Mouse (Mus musculus): Measurements from ENCODE around the gene Aaas. TPM values are rescaled to one million over a fixed set of nuclear protein-coding genes. Genes with fewer than 3 reads are reported as not detected.

Aaas gene
- polyA plus RNA-seq, 1 experiment from 2014 or later, result 128 TPM

GRCm38 (mm10) chr15:102324654-102325473 is 25.7 kb downstream of the Aaas start:
- H3K9me3 ChIP-seq (replicated peaks), result no peaks in the 10 kb centered on the region
- no peak overlapping the region for H3K27ac ChIP-seq (replicated peaks)
- 77% methylated on average over 12 of the region's 12 CpGs for WGBS
- H3K4me1 ChIP-seq, result peaks cover 15% of the 10 kb centered on the region
- no peaks in the 10 kb centered on the region for H3K27me3 ChIP-seq (ENCODE audit: low read depth, poor library complexity, severe bottlenecking)
- DNase-seq (ENCODE audit: low spot score), result no peak
- peaks cover 69% of the 10 kb centered on the region for H3K36me3 ChIP-seq
- H3K4me3 ChIP-seq, result peak overlapping the region; percentile 85

- Histone ChIP-seq H3K9me3 (replicated peaks) (no peaks in the 10 kb centered on the region), H3K4me3 (no peak overlapping the region), H3K27ac (replicated peaks) (no peak overlapping the region), H3K36me3 (peaks cover 98% of the 10 kb centered on the region), H3K27me3 (ENCODE audit: low read depth, poor library complexity, severe bottlenecking) (no peaks in the 10 kb centered on the region), H3K4me1 (no peaks in the 10 kb centered on the region)
- DNase-seq (ENCODE audit: low spot score), result peak; percentile 42
- 89% methylated on average over 6 of the region's 6 CpGs for WGBS
Measured at GRCm38 (mm10) chr15:102316263-102316662, 34.3 kb downstream of the Aaas start.

GRCm38 (mm10) chr15:102315292-102315691 is 35.3 kb downstream of the Aaas start:
- Histone ChIP-seq H3K36me3 (peaks cover 96% of the 10 kb centered on the region), H3K9me3 (replicated peaks) (no peaks in the 10 kb centered on the region), H3K4me1 (no peaks in the 10 kb centered on the region), H3K27me3 (ENCODE audit: low read depth, poor library complexity, severe bottlenecking) (no peaks in the 10 kb centered on the region), H3K27ac (replicated peaks) (no peak overlapping the region), H3K4me3 (no peak overlapping the region)
- WGBS, result 96% methylated on average over 8 of the region's 8 CpGs
- DNase-seq (ENCODE audit: low spot score), result no peak

- peaks cover 96% of the 10 kb centered on the region for H3K36me3 ChIP-seq
- H3K9me3 ChIP-seq (replicated peaks), result no peaks in the 10 kb centered on the region
- no peaks in the 10 kb centered on the region for H3K27me3 ChIP-seq (ENCODE audit: low read depth, poor library complexity, severe bottlenecking)
- no peak overlapping the region for H3K4me3 ChIP-seq
- H3K27ac ChIP-seq (replicated peaks), result no peak overlapping the region
- H3K4me1 ChIP-seq, result no peaks in the 10 kb centered on the region
- no peak for DNase-seq (ENCODE audit: low spot score)
Measured at GRCm38 (mm10) chr15:102311489-102311888, 39.1 kb downstream of the Aaas start.

GRCm38 (mm10) chr15:102310074-102310845 is 40.3 kb downstream of the Aaas start:
- no peak for DNase-seq (ENCODE audit: low spot score)
- 91% methylated on average over 10 of the region's 10 CpGs for WGBS
- no peak overlapping the region for H3K27ac ChIP-seq (replicated peaks)
- peaks cover 96% of the 10 kb centered on the region for H3K36me3 ChIP-seq
- no peaks in the 10 kb centered on the region for H3K4me1 ChIP-seq
- no peaks in the 10 kb centered on the region for H3K9me3 ChIP-seq (replicated peaks)
- no peak overlapping the region for H3K4me3 ChIP-seq
- H3K27me3 ChIP-seq (ENCODE audit: low read depth, poor library complexity, severe bottlenecking), result no peaks in the 10 kb centered on the region

- H3K9me3 ChIP-seq (replicated peaks), result no peaks in the 10 kb centered on the region
- no peaks in the 10 kb centered on the region for H3K4me1 ChIP-seq
- H3K36me3 ChIP-seq, result peaks cover 96% of the 10 kb centered on the region
- H3K27me3 ChIP-seq (ENCODE audit: low read depth, poor library complexity, severe bottlenecking), result no peaks in the 10 kb centered on the region
- 90% methylated on average over 9 of the region's 9 CpGs for WGBS
- H3K27ac ChIP-seq (replicated peaks), result no peak overlapping the region
- H3K4me3 ChIP-seq, result no peak overlapping the region
- DNase-seq (ENCODE audit: low spot score), result no peak
Measured at GRCm38 (mm10) chr15:102308717-102309116, 41.9 kb downstream of the Aaas start.

- Histone ChIP-seq H3K9me3 (replicated peaks) (no peaks in the 10 kb centered on the region), H3K36me3 (peaks cover 96% of the 10 kb centered on the region), H3K4me1 (no peaks in the 10 kb centered on the region), H3K4me3 (no peak overlapping the region), H3K27ac (replicated peaks) (no peak overlapping the region), H3K27me3 (ENCODE audit: low read depth, poor library complexity, severe bottlenecking) (no peaks in the 10 kb centered on the region)
- DNase-seq (ENCODE audit: low spot score), result no peak
- 93% methylated on average over 6 of the region's 6 CpGs for WGBS
Measured at GRCm38 (mm10) chr15:102302542-102302941, 48.0 kb downstream of the Aaas start.

GRCm38 (mm10) chr15:102296368-102297006 is 54.1 kb downstream of the Aaas start:
- DNase-seq (ENCODE audit: low spot score), result no peak
- 5% methylated on average over 24 of the region's 24 CpGs for WGBS

GRCm38 (mm10) chr15:102295633-102296367 is 54.8 kb downstream of the Aaas start, which contains the start of gene Espl1:
TSS of gene Espl1 (plus strand) at chr15:102296266.
- peak within 1 kb of the TSS; percentile 86 for H3K27ac ChIP-seq (replicated peaks)
- no peaks in the 10 kb centered on the region for H3K9me3 ChIP-seq (replicated peaks)
- 7% methylated on average over 25 of the region's 25 CpGs for WGBS
- peaks cover 13% of the 10 kb centered on the region for H3K4me1 ChIP-seq
- no peaks in the 10 kb centered on the region for H3K27me3 ChIP-seq (ENCODE audit: low read depth, poor library complexity, severe bottlenecking)
- peaks cover 32% of the 10 kb centered on the region for H3K36me3 ChIP-seq
- DNase-seq (ENCODE audit: low spot score), result peak; percentile 97
- peak within 1 kb of the TSS; percentile 81 for H3K4me3 ChIP-seq

More at GRCm38 (mm10) chr15:102296368-102297006, 54.1 kb downstream of the Aaas start:
- peaks cover 13% of the 10 kb centered on the region for H3K4me1 ChIP-seq
- no peaks in the 10 kb centered on the region for H3K27me3 ChIP-seq (ENCODE audit: low read depth, poor library complexity, severe bottlenecking)
- H3K4me3 ChIP-seq, result peak overlapping the region; percentile 81
- peak overlapping the region; percentile 86 for H3K27ac ChIP-seq (replicated peaks)
- H3K36me3 ChIP-seq, result peaks cover 39% of the 10 kb centered on the region
- H3K9me3 ChIP-seq (replicated peaks), result no peaks in the 10 kb centered on the region

Other genes starting within 250 kb of the Aaas start
- 13.7 and 15.5 TPM in 2 replicates for gene Spryd3, start 214.5 kb downstream of the Aaas start, polyA plus RNA-seq (2016; fragmentation: Nextera tagmentation; extraction: Ambion mirVana)
- gene Igfbp6, start 206.4 kb downstream of the Aaas start, polyA plus RNA-seq (2016; fragmentation: Nextera tagmentation; extraction: Ambion mirVana), result 0.32 and 0.38 TPM in 2 replicates
- 0.14 and 0.20 TPM in 2 replicates for gene Soat2, start 200.2 kb downstream of the Aaas start, polyA plus RNA-seq (2016; fragmentation: Nextera tagmentation; extraction: Ambion mirVana)
- gene Zfp740, start 147.5 kb downstream of the Aaas start, polyA plus RNA-seq (2016; fragmentation: Nextera tagmentation; extraction: Ambion mirVana), result 63.0 and 72.4 TPM in 2 replicates
- 32.8 and 38.8 TPM in 2 replicates for gene Csad, start 146.0 kb downstream of the Aaas start, polyA plus RNA-seq (2016; fragmentation: Nextera tagmentation; extraction: Ambion mirVana)
- 0.31 and 0.56 TPM in 2 replicates for gene Itgb7, start 118.8 kb downstream of the Aaas start, polyA plus RNA-seq (2016; fragmentation: Nextera tagmentation; extraction: Ambion mirVana)
- gene Rarg, start 93.3 kb downstream of the Aaas start, polyA plus RNA-seq (2016; fragmentation: Nextera tagmentation; extraction: Ambion mirVana), result 14.3 and 16.2 TPM in 2 replicates
- 0.35 and 0.41 TPM in 2 replicates for gene Gm9918, start 80.2 kb downstream of the Aaas start, polyA plus RNA-seq (2016; fragmentation: Nextera tagmentation; extraction: Ambion mirVana)
- gene Mfsd5, start 71.3 kb downstream of the Aaas start, polyA plus RNA-seq (2016; fragmentation: Nextera tagmentation; extraction: Ambion mirVana), result 59.2 and 63.2 TPM in 2 replicates
- gene Espl1, start 54.5 kb downstream of the Aaas start, polyA plus RNA-seq (2016; fragmentation: Nextera tagmentation; extraction: Ambion mirVana), result 47.4 and 54.4 TPM in 2 replicates
- 335 and 345 TPM in 2 replicates for gene Pfdn5, start 24.7 kb downstream of the Aaas start, polyA plus RNA-seq (2016; fragmentation: Nextera tagmentation; extraction: Ambion mirVana)
- 125 and 134 TPM in 2 replicates for gene Myg1, start 19.1 kb downstream of the Aaas start, polyA plus RNA-seq (2016; fragmentation: Nextera tagmentation; extraction: Ambion mirVana)
- 0.59 and 0.66 TPM in 2 replicates for gene Sp7, start 16.4 kb upstream of the Aaas start, polyA plus RNA-seq (2016; fragmentation: Nextera tagmentation; extraction: Ambion mirVana)
- gene Sp1, start 55.4 kb upstream of the Aaas start, polyA plus RNA-seq (2016; fragmentation: Nextera tagmentation; extraction: Ambion mirVana), result 7.9 and 8.9 TPM in 2 replicates
- gene Amhr2, start 94.6 kb upstream of the Aaas start, polyA plus RNA-seq (2016; fragmentation: Nextera tagmentation; extraction: Ambion mirVana), result 0.10 and 0.50 TPM in 2 replicates
- 75.7 and 82.3 TPM in 2 replicates for gene Prr13, start 108.3 kb upstream of the Aaas start, polyA plus RNA-seq (2016; fragmentation: Nextera tagmentation; extraction: Ambion mirVana)
- gene Pcbp2, start 119.8 kb upstream of the Aaas start, polyA plus RNA-seq (2016; fragmentation: Nextera tagmentation; extraction: Ambion mirVana), result 194 and 201 TPM in 2 replicates
- gene Gm10337, start 153.0 kb upstream of the Aaas start, polyA plus RNA-seq (2016; fragmentation: Nextera tagmentation; extraction: Ambion mirVana), result 3.5 TPM in 1 of 2 replicates, not detected in the other
- 23.4 and 31.8 TPM in 2 replicates for gene Map3k12, start 166.3 kb upstream of the Aaas start, polyA plus RNA-seq (2016; fragmentation: Nextera tagmentation; extraction: Ambion mirVana)
- 133 and 143 TPM in 2 replicates for gene Tarbp2, start 167.4 kb upstream of the Aaas start, polyA plus RNA-seq (2016; fragmentation: Nextera tagmentation; extraction: Ambion mirVana)
- 2.0 and 2.9 TPM in 2 replicates for gene Npff, start 174.2 kb upstream of the Aaas start, polyA plus RNA-seq (2016; fragmentation: Nextera tagmentation; extraction: Ambion mirVana)